Mouse (Mus musculus): ENCODE measurements around the gene Ccdc13. TPM values are rescaled to one million over a fixed set of nuclear protein-coding genes. Genes with fewer than 3 reads are reported as not detected.

The Ccdc13 gene
- total and polyA plus RNA-seq, 2 experiments from 2014 or later: 4.7 to 5.2 TPM

- no peak for TF ChIP-seq CTCF (IDR thresholded peaks at IDR 0.05; ENCODE audit: low read depth)
- no peak for ATAC-seq
- Histone ChIP-seq H3K27me3 (ENCODE audit: insufficient read depth, low read length) (no peaks in the 10 kb centered on the region), H3K27ac (ENCODE audit: low read depth, low read length) (no peak overlapping the region), H3K4me1 (ENCODE audit: insufficient read depth) (no peaks in the 10 kb centered on the region), H3K36me3 (ENCODE audit: insufficient read depth) (no peaks in the 10 kb centered on the region), H3K4me2 (ENCODE audit: low read depth) (no peak overlapping the region), H3K9ac (no peak overlapping the region), H3K9me3 (ENCODE audit: low read length) (no peaks in the 10 kb centered on the region), H3K4me3 (ENCODE audit: low read depth, low read length) (no peak overlapping the region)
- WGBS: 78% methylated on average over 2 of the region's 2 CpGs
- DNase-seq: no peak
Observed at GRCm38 (mm10) chr9:121872062-121872683, 32.9 kb upstream of the Ccdc13 start.

DNA sequence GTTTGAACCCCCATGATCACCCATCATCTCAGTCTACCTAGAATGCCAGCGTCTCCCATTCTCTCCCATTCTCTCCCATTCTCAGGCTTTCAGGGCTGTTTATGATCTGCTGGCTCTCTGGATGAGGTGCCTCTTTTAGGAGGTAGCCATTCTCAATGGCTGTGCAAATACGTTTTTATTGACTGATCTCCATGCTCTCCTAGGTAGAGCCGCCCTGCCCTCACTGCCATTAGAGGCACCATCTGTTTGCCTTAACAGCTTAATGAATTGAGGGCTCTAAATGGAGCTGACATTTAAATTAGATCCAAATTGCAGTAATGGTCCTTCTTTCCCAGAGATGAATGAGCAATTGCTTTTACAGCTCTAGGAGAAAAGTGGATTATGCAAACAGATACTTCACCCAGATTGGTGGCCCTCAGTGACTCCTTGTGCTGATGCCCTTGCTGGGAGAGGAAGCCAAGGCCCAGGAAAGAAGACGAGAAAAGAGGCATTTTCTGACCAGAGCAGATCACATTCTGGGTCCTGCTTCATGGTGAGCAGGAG is 30.8 kb upstream of the Ccdc13 start:
- Histone ChIP-seq H3K27ac (ENCODE audit: low read depth, low read length) (no peak overlapping the region), H3K9me3 (ENCODE audit: low read length) (no peaks in the 10 kb centered on the region), H3K9ac (no peak overlapping the region), H3K4me2 (ENCODE audit: low read depth) (no peak overlapping the region), H3K27me3 (ENCODE audit: insufficient read depth, low read length) (no peaks in the 10 kb centered on the region), H3K36me3 (ENCODE audit: insufficient read depth) (no peaks in the 10 kb centered on the region), H3K4me3 (ENCODE audit: low read depth, low read length) (no peak overlapping the region), H3K4me1 (ENCODE audit: insufficient read depth) (no peaks in the 10 kb centered on the region)
- TF ChIP-seq CTCF (IDR thresholded peaks at IDR 0.05; ENCODE audit: low read depth): no peak
- DNase-seq: no peak
- ATAC-seq: no peak
- WGBS: 48% methylated on average over 4 of the region's 4 CpGs

DNA sequence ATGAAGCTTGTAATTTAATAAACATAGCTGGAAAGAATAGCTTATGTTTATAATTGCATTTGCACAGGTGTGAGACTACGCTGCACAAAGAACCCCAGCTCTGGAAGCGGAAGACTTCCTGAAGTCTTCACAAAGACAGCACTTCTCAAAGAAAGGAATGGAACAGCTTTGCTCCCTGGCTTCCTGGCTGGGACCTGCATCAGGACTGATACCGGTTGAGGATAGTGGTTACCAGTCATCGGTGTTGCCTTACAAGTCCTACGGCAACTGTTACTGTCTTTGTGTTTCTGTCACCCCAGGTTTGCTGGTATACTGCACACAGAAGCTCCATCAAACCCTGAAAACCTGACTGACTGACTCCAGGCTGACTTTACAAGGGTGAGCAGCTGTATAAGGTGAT is 30.2 kb upstream of the Ccdc13 start:
- no peak overlapping the region for H3K9ac ChIP-seq
- no peak for ATAC-seq
- no peaks in the 10 kb centered on the region for H3K9me3 ChIP-seq (ENCODE audit: low read length)
- H3K4me1 ChIP-seq (ENCODE audit: insufficient read depth): no peaks in the 10 kb centered on the region
- H3K27ac ChIP-seq (ENCODE audit: low read depth, low read length): no peak overlapping the region
- 90% methylated on average over 5 of the region's 5 CpGs for WGBS
- H3K27me3 ChIP-seq (ENCODE audit: insufficient read depth, low read length): no peaks in the 10 kb centered on the region
- TF ChIP-seq CTCF (IDR thresholded peaks at IDR 0.05; ENCODE audit: low read depth): no peak
- H3K4me3 ChIP-seq (ENCODE audit: low read depth, low read length): no peak overlapping the region
- DNase-seq: no peak
- no peaks in the 10 kb centered on the region for H3K36me3 ChIP-seq (ENCODE audit: insufficient read depth)
- H3K4me2 ChIP-seq (ENCODE audit: low read depth): no peak overlapping the region

- no peak overlapping the region for H3K9ac ChIP-seq
- no peaks in the 10 kb centered on the region for H3K9me3 ChIP-seq (ENCODE audit: low read length)
- ATAC-seq (no peak), DNase-seq (no peak)
- no peak overlapping the region for H3K4me2 ChIP-seq (ENCODE audit: low read depth)
- H3K27me3 ChIP-seq (ENCODE audit: insufficient read depth, low read length): no peaks in the 10 kb centered on the region
- 62% methylated on average over 6 of the region's 6 CpGs for WGBS
- H3K27ac ChIP-seq (ENCODE audit: low read depth, low read length): no peak overlapping the region
- TF ChIP-seq CTCF (IDR thresholded peaks at IDR 0.05; ENCODE audit: low read depth): no peak
- no peaks in the 10 kb centered on the region for H3K4me1 ChIP-seq (ENCODE audit: insufficient read depth)
- H3K36me3 ChIP-seq (ENCODE audit: insufficient read depth): no peaks in the 10 kb centered on the region
- no peak overlapping the region for H3K4me3 ChIP-seq (ENCODE audit: low read depth, low read length)
Observed at GRCm38 (mm10) chr9:121868236-121868635, 29.0 kb upstream of the Ccdc13 start.

GRCm38 (mm10) chr9:121867632-121868031 is 28.4 kb upstream of the Ccdc13 start:
- no peak overlapping the region for H3K27ac ChIP-seq (ENCODE audit: low read depth, low read length)
- H3K4me3 ChIP-seq (ENCODE audit: low read depth, low read length): no peak overlapping the region
- no peaks in the 10 kb centered on the region for H3K36me3 ChIP-seq (ENCODE audit: insufficient read depth)
- DNase-seq (no peak), ATAC-seq (no peak)
- H3K4me1 ChIP-seq (ENCODE audit: insufficient read depth): no peaks in the 10 kb centered on the region
- H3K4me2 ChIP-seq (ENCODE audit: low read depth): no peak overlapping the region
- H3K9ac ChIP-seq: no peak overlapping the region
- 90% methylated on average over 6 of the region's 6 CpGs for WGBS
- no peaks in the 10 kb centered on the region for H3K27me3 ChIP-seq (ENCODE audit: insufficient read depth, low read length)
- no peaks in the 10 kb centered on the region for H3K9me3 ChIP-seq (ENCODE audit: low read length)
- TF ChIP-seq CTCF (IDR thresholded peaks at IDR 0.05; ENCODE audit: low read depth): no peak

GRCm38 (mm10) chr9:121865425-121866008 is 26.3 kb upstream of the Ccdc13 start:
- 27% methylated on average over 3 of the region's 3 CpGs for WGBS
- no peaks in the 10 kb centered on the region for H3K9me3 ChIP-seq (ENCODE audit: low read length)

GRCm38 (mm10) chr9:121864837-121865236 is 25.6 kb upstream of the Ccdc13 start:
- H3K4me2 ChIP-seq (ENCODE audit: low read depth): no peak overlapping the region
- WGBS: 64% methylated on average over 4 of the region's 4 CpGs
- no peak overlapping the region for H3K27ac ChIP-seq (ENCODE audit: low read depth, low read length)
- H3K4me3 ChIP-seq (ENCODE audit: low read depth, low read length): no peak overlapping the region
- no peaks in the 10 kb centered on the region for H3K9me3 ChIP-seq (ENCODE audit: low read length)
- TF ChIP-seq CTCF (IDR thresholded peaks at IDR 0.05; ENCODE audit: low read depth): no peak
- H3K36me3 ChIP-seq (ENCODE audit: insufficient read depth): no peaks in the 10 kb centered on the region
- no peak for DNase-seq
- H3K27me3 ChIP-seq (ENCODE audit: insufficient read depth, low read length): no peaks in the 10 kb centered on the region
- no peak overlapping the region for H3K9ac ChIP-seq
- no peak for ATAC-seq
- H3K4me1 ChIP-seq (ENCODE audit: insufficient read depth): no peaks in the 10 kb centered on the region

More at GRCm38 (mm10) chr9:121865425-121866008, 26.3 kb upstream of the Ccdc13 start:
- no peaks in the 10 kb centered on the region for H3K36me3 ChIP-seq (ENCODE audit: insufficient read depth)
- H3K27me3 ChIP-seq (ENCODE audit: insufficient read depth, low read length): no peaks in the 10 kb centered on the region
- no peak overlapping the region for H3K9ac ChIP-seq
- no peak overlapping the region for H3K4me2 ChIP-seq (ENCODE audit: low read depth)
- no peak for ATAC-seq
- H3K4me1 ChIP-seq (ENCODE audit: insufficient read depth): no peaks in the 10 kb centered on the region
- DNase-seq: no peak
- H3K27ac ChIP-seq (ENCODE audit: low read depth, low read length): no peak overlapping the region
- no peak overlapping the region for H3K4me3 ChIP-seq (ENCODE audit: low read depth, low read length)
- no peak for TF ChIP-seq CTCF (IDR thresholded peaks at IDR 0.05; ENCODE audit: low read depth)
